Mouse (Mus musculus): Measurements from ENCODE around the gene Clcn7.

The Clcn7 gene

GRCm38 (mm10) chr17:25211705-25212104 is 78.5 kb downstream of the Clcn7 start:
- no peak for DNase-seq (ENCODE audit: low spot score)
